Mouse (Mus musculus): Measurements from ENCODE around the gene Nthl1. TPM values are rescaled to one million over a fixed set of nuclear protein-coding genes. Genes with fewer than 3 reads are reported as not detected.

Gene Nthl1
- total RNA-seq, 2 experiments from 2014 or later: 4.2 to 6.6 TPM

- DNase-seq (ENCODE audit: low spot score in 2 of 2): no peak
These were observed 14.8 kb upstream of the Nthl1 start for GRCm38 (mm10) chr17:24617561-24618194.

GRCm38 (mm10) chr17:24625472-24625871, 7.0 kb upstream of the Nthl1 start:
- intact Hi-C loops (cut with DNase I): no loop called here

More at GRCm38 (mm10) chr17:24617561-24618194, 14.8 kb upstream of the Nthl1 start:
- intact Hi-C loops (cut with DNase I): no loop called here

GRCm38 (mm10) chr17:24628646-24629045, 3.8 kb upstream of the Nthl1 start:
- intact Hi-C loops (cut with DNase I): no loop called here
- DNase-seq (ENCODE audit: low spot score in 2 of 2): peak; percentile 60 to 63

More at GRCm38 (mm10) chr17:24625472-24625871, 7.0 kb upstream of the Nthl1 start:
- DNase-seq (ENCODE audit: low spot score in 2 of 2): no peak

GRCm38 (mm10) chr17:24630072-24630471, 2.4 kb upstream of the Nthl1 start:
- intact Hi-C loops (cut with DNase I): loop anchor here (5.0 kb wide), 2 partner anchors 37 to 83 kb away; partner anchors contain the start of genes Pkd1 and Zfp598
- peak; percentile 32 to 44 for DNase-seq (ENCODE audit: low spot score in 2 of 2)

- peak in 1 of 2 experiments; percentile 24 for DNase-seq (ENCODE audit: low spot score in 2 of 2)
- intact Hi-C loops (cut with DNase I): loop anchor here (2.0 to 5.0 kb wide), 3 partner anchors 20 to 86 kb away; partner anchors contain the start of genes Pkd1 and Zfp598
These were observed 451 bp downstream of the Nthl1 start for GRCm38 (mm10) chr17:24632813-24633449.

- no peak for DNase-seq (ENCODE audit: low spot score in 2 of 2)
- intact Hi-C loops (cut with DNase I): loop anchor here (2.0 to 5.0 kb wide), 3 partner anchors 19 to 87 kb away; partner anchors contain the start of genes Pkd1 and Zfp598
These were observed 1.4 kb downstream of the Nthl1 start for GRCm38 (mm10) chr17:24633831-24634230.

GRCm38 (mm10) chr17:24635024-24635423, 2.5 kb downstream of the Nthl1 start:
- DNase-seq (ENCODE audit: low spot score in 2 of 2): no peak
- intact Hi-C loops (cut with DNase I): no loop called here

- intact Hi-C loops (cut with DNase I): no loop called here
- DNase-seq (ENCODE audit: low spot score in 2 of 2): no peak
These were observed 3.2 kb downstream of the Nthl1 start for GRCm38 (mm10) chr17:24635694-24636093.

- no peak for DNase-seq (ENCODE audit: low spot score in 2 of 2)
- intact Hi-C loops (cut with DNase I): no loop called here
These were observed 4.5 kb downstream of the Nthl1 start for GRCm38 (mm10) chr17:24636781-24637481.

GRCm38 (mm10) chr17:24638214-24638613, 5.7 kb downstream of the Nthl1 start:
- intact Hi-C loops (cut with DNase I): no loop called here
- DNase-seq (ENCODE audit: low spot score in 2 of 2): no peak

GRCm38 (mm10) chr17:24638840-24639239, 6.4 kb downstream of the Nthl1 start:
- intact Hi-C loops (cut with DNase I): no loop called here
- DNase-seq (ENCODE audit: low spot score in 2 of 2): no peak

GRCm38 (mm10) chr17:24639571-24639988, 7.1 kb downstream of the Nthl1 start:
- intact Hi-C loops (cut with DNase I): no loop called here
- DNase-seq (ENCODE audit: low spot score in 2 of 2): no peak

GRCm38 (mm10) chr17:24640119-24640518, 7.6 kb downstream of the Nthl1 start:
- intact Hi-C loops (cut with DNase I): no loop called here
- no peak for DNase-seq (ENCODE audit: low spot score in 2 of 2)

- DNase-seq (ENCODE audit: low spot score in 2 of 2): no peak
- intact Hi-C loops (cut with DNase I): no loop called here
These were observed 8.1 kb downstream of the Nthl1 start for GRCm38 (mm10) chr17:24640581-24640980.

- intact Hi-C loops (cut with DNase I): no loop called here
- DNase-seq (ENCODE audit: low spot score in 2 of 2): no peak
These were observed 9.5 kb downstream of the Nthl1 start for GRCm38 (mm10) chr17:24641944-24642343.

- intact Hi-C loops (cut with DNase I): no loop called here
- DNase-seq (ENCODE audit: low spot score in 2 of 2): no peak
These were observed 10.4 kb downstream of the Nthl1 start for GRCm38 (mm10) chr17:24642791-24643343.

- intact Hi-C loops (cut with DNase I): no loop called here
- no peak for DNase-seq (ENCODE audit: low spot score in 2 of 2)
These were observed 11.7 kb downstream of the Nthl1 start for GRCm38 (mm10) chr17:24644030-24644715.

GRCm38 (mm10) chr17:24644875-24645721, 12.6 kb downstream of the Nthl1 start:
- DNase-seq (ENCODE audit: low spot score in 2 of 2): no peak

GRCm38 (mm10) chr17:24645916-24646315, 13.4 kb downstream of the Nthl1 start:
- intact Hi-C loops (cut with DNase I): no loop called here
- no peak for DNase-seq (ENCODE audit: low spot score in 2 of 2)

More at GRCm38 (mm10) chr17:24644875-24645721, 12.6 kb downstream of the Nthl1 start:
- intact Hi-C loops (cut with DNase I): no loop called here

Measured in left cerebral cortex, postnatal 36 days (tissue).